Comparison of ENCODE assay signal across 23 mouse cellular contexts in genomic region chr7:115859691-115860401, GRCm38 (mm10).
DNase-seq lines count a peak whose midpoint lies in the region; ATAC-seq and TF ChIP-seq lines count a peak whose summit lies in the region.
"Had no signal": no experiment of that assay in that cellular context is flagged by ENCODE, and none has a peak within 500 bp of the region (broad histone marks: within the 10 kb centered on the region; RNA-seq: fewer than 3 reads in every experiment).

No protein-coding gene starts in this region.

- no peak for TF ChIP-seq CTCF in midbrain, postnatal 0 days (IDR thresholded peaks at IDR 0.05)
- no peak for TF ChIP-seq CTCF in kidney, adult 2 months (conservative IDR thresholded peaks at IDR 0.05; ENCODE audit: insufficient read depth, insufficient read length, low read depth, low read length)
- no peak for TF ChIP-seq CTCF in cerebellum, adult 2 months (IDR thresholded peaks at IDR 0.05; ENCODE audit: borderline replicate concordance, insufficient read depth, low read depth, low read length)

- no peak for TF ChIP-seq POLR2A in kidney, adult 2 months (IDR thresholded peaks at IDR 0.05; ENCODE audit: low read depth, low read length)
- TF ChIP-seq POLR2A in cerebellum, adult 2 months (IDR thresholded peaks at IDR 0.05; ENCODE audit: borderline replicate concordance, insufficient read depth, low read length): no peak

- no peaks in the 10 kb centered on the region for H3K9me3 ChIP-seq in midbrain, embryonic 11.5 days (ENCODE audit: control insufficient read depth, low read length)
- H3K9me3 ChIP-seq in midbrain, postnatal 0 days (ENCODE audit: low read length): no peaks in the 10 kb centered on the region
- H3K9me3 ChIP-seq in hindbrain, embryonic 10.5 days: no peaks in the 10 kb centered on the region
- H3K9me3 ChIP-seq: heart, embryonic 15.5 days; limb, embryonic 15.5 days; lung, embryonic 15.5 days; midbrain, embryonic 10.5 days; neural tube, embryonic 13.5 days had no signal

- no peak overlapping the region for H3K9ac ChIP-seq in midbrain, embryonic 11.5 days (ENCODE audit: low read length)
- H3K9ac ChIP-seq in midbrain, postnatal 0 days (replicated peaks; ENCODE audit: low read length, poor library complexity, severe bottlenecking): no peak overlapping the region
- H3K9ac ChIP-seq: heart, embryonic 15.5 days; limb, embryonic 15.5 days; lung, embryonic 15.5 days; neural tube, embryonic 13.5 days had no signal

- no peak overlapping the region for H3K27ac ChIP-seq in midbrain, embryonic 11.5 days (ENCODE audit: low read depth, low read length)
- H3K27ac ChIP-seq in midbrain, postnatal 0 days (ENCODE audit: low read depth, low read length): no peak overlapping the region
- H3K27ac ChIP-seq in kidney, adult 2 months (ENCODE audit: insufficient read depth, low read depth, low read length): peak overlapping the region; percentile 99
- no peak overlapping the region for H3K27ac ChIP-seq in hindbrain, embryonic 10.5 days
- no peak overlapping the region for H3K27ac ChIP-seq in cerebellum, adult 2 months (ENCODE audit: insufficient read depth, low read length)
- H3K27ac ChIP-seq: heart, embryonic 15.5 days; hindbrain, postnatal 0 days; layer of hippocampus, adult 2 months; limb, embryonic 15.5 days; lung, embryonic 15.5 days; midbrain, embryonic 10.5 days; neural tube, embryonic 13.5 days had no signal

- no peak overlapping the region for H3K4me2 ChIP-seq in midbrain, embryonic 11.5 days
- no peak overlapping the region for H3K4me2 ChIP-seq in midbrain, postnatal 0 days (ENCODE audit: low read depth, low read length, poor library complexity, severe bottlenecking)
- H3K4me2 ChIP-seq: heart, embryonic 15.5 days; limb, embryonic 15.5 days; lung, embryonic 15.5 days; neural tube, embryonic 13.5 days had no signal

- DNase-seq in midbrain, embryonic 11.5 days (ENCODE audit: low spot score, missing footprints): peak; percentile 45
- no peak for DNase-seq in midbrain, postnatal 0 days (ENCODE audit: low spot score)
- DNase-seq in kidney, adult 2 months: peak; percentile 80
- DNase-seq in kidney, postnatal 10 days: peak; percentile 47
- no peak for DNase-seq in hindbrain, embryonic 10.5 days (ENCODE audit: low spot score)
- DNase-seq in cerebellum, adult 2 months: no peak
- DNase-seq in gastrocnemius, postnatal 25 days: no peak
- DNase-seq: adrenal gland, postnatal 25 days; cerebellum, adult 18-20 months; gastrocnemius, postnatal 36 days; layer of hippocampus, postnatal 36 days; lung, postnatal 4 days; right cerebral cortex, adult 18-20 months; thymus, postnatal 25 days had no signal

- H3K36me3 ChIP-seq in midbrain, embryonic 11.5 days (ENCODE audit: control insufficient read depth, insufficient read depth, low read length): no peaks in the 10 kb centered on the region
- H3K36me3 ChIP-seq in midbrain, postnatal 0 days (ENCODE audit: insufficient read depth, low read length): no peaks in the 10 kb centered on the region
- no peaks in the 10 kb centered on the region for H3K36me3 ChIP-seq in kidney, adult 2 months (ENCODE audit: control insufficient read depth, insufficient read depth, low read length)
- H3K36me3 ChIP-seq in hindbrain, embryonic 10.5 days: no peaks in the 10 kb centered on the region
- H3K36me3 ChIP-seq: heart, embryonic 15.5 days; limb, embryonic 15.5 days; lung, embryonic 15.5 days; midbrain, embryonic 10.5 days; neural tube, embryonic 13.5 days had no signal

- ATAC-seq in midbrain, embryonic 11.5 days (ENCODE audit: low FRiP score): no peak
- ATAC-seq in midbrain, postnatal 0 days (ENCODE audit: low FRiP score): no peak
- ATAC-seq: forebrain, embryonic 14.5 days; hindbrain, postnatal 0 days had no signal

- no peak overlapping the region for H3K4me3 ChIP-seq in midbrain, embryonic 11.5 days (ENCODE audit: low read depth, low read length)
- no peak overlapping the region for H3K4me3 ChIP-seq in midbrain, postnatal 0 days (ENCODE audit: low read depth, low read length)
- H3K4me3 ChIP-seq in kidney, adult 2 months (ENCODE audit: insufficient read depth, low read depth, low read length): peak overlapping the region; percentile 50
- H3K4me3 ChIP-seq in hindbrain, embryonic 10.5 days: no peak overlapping the region
- no peak overlapping the region for H3K4me3 ChIP-seq in cerebellum, adult 2 months (replicated peaks; ENCODE audit: insufficient read depth, low read depth, low read length)
- H3K4me3 ChIP-seq: heart, embryonic 15.5 days; layer of hippocampus, adult 2 months; limb, embryonic 15.5 days; lung, embryonic 15.5 days; midbrain, embryonic 10.5 days; neural tube, embryonic 13.5 days had no signal

- WGBS in midbrain, embryonic 11.5 days: 84% methylated on average over 9 of the region's 9 CpGs
- 86% methylated on average over 9 of the region's 9 CpGs for WGBS in midbrain, postnatal 0 days
- 19% methylated on average over 9 of the region's 9 CpGs for WGBS in kidney, adult 2 months
- WGBS in hindbrain, embryonic 10.5 days: 84% methylated on average over 9 of the region's 9 CpGs
- WGBS in cerebellum, adult 2 months: 83% methylated on average over 9 of the region's 9 CpGs

- no peaks in the 10 kb centered on the region; the same call in 1 of the 2 replicates for H3K4me1 ChIP-seq in midbrain, embryonic 11.5 days (ENCODE audit: control insufficient read depth, insufficient read depth, low read length)
- H3K4me1 ChIP-seq in midbrain, postnatal 0 days (ENCODE audit: insufficient read depth, low read length): no peaks in the 10 kb centered on the region
- peaks cover 14% of the 10 kb centered on the region; the same call in 1 of the 2 replicates for H3K4me1 ChIP-seq in kidney, adult 2 months (ENCODE audit: control insufficient read depth, insufficient read depth, low read length)
- peaks cover 7% of the 10 kb centered on the region for H3K4me1 ChIP-seq in hindbrain, embryonic 10.5 days (replicated peaks)
- H3K4me1 ChIP-seq in cerebellum, adult 2 months (ENCODE audit: control insufficient read depth, insufficient read depth, low read length): no peaks in the 10 kb centered on the region
- H3K4me1 ChIP-seq: heart, embryonic 15.5 days; limb, embryonic 15.5 days; neural tube, embryonic 13.5 days had no signal

- H3K27me3 ChIP-seq in midbrain, embryonic 11.5 days (ENCODE audit: control insufficient read depth, insufficient read depth, low read length): no peaks in the 10 kb centered on the region
- H3K27me3 ChIP-seq in midbrain, postnatal 0 days (ENCODE audit: insufficient read depth, low read length): no peaks in the 10 kb centered on the region
- no peaks in the 10 kb centered on the region for H3K27me3 ChIP-seq in kidney, adult 2 months (replicated peaks; ENCODE audit: control insufficient read depth, insufficient read depth, low read length)
- no peaks in the 10 kb centered on the region for H3K27me3 ChIP-seq in hindbrain, embryonic 10.5 days (ENCODE audit: insufficient read depth, poor library complexity, severe bottlenecking)
- no peaks in the 10 kb centered on the region for H3K27me3 ChIP-seq in cerebellum, adult 2 months (ENCODE audit: control insufficient read depth, insufficient read depth, low read length)
- H3K27me3 ChIP-seq: CH12.LX; heart, embryonic 15.5 days; limb, embryonic 15.5 days; lung, embryonic 15.5 days; neural tube, embryonic 13.5 days had no signal

Comparison
In these comparisons a context has a peak if more than half of its experiments do, and no peak if none do; other contexts are left out.
1. DNase-seq: peak in midbrain, embryonic 11.5 days (single experiment), kidney, adult 2 months (single experiment) and kidney, postnatal 10 days (single experiment); none in midbrain, postnatal 0 days (single experiment), hindbrain, embryonic 10.5 days (single experiment), cerebellum, adult 2 months (0 of 2) and gastrocnemius, postnatal 25 days (single experiment).